Mouse (Mus musculus) midbrain, embryonic 16.5 days (tissue): ENCODE results near the gene Usp53. TPM values are rescaled to one million over a fixed set of nuclear protein-coding genes. Genes with fewer than 3 reads are reported as not detected.

Experiments used
- ATAC-seq: fragments of 200-750 bp; cut with Nextera tagmentation; 2 replicates; pipeline ENCODE4 v1.8.0; 2017; ENCODE audit warnings: moderate TSS enrichment
- H3K27ac ChIP-seq: fragments of 300-500 bp; sonication (generic); 2 replicates; pipeline ENCODE4 v1.5.1; 2014; ENCODE audit warnings: mild to moderate bottlenecking, low read length, mixed read lengths
- H3K27me3 ChIP-seq: fragments of 300-500 bp; sonication (generic); 2 replicates; pipeline ENCODE4 v1.6.1; 2014; ENCODE audit warnings: low read depth, low read length, mixed read lengths; ENCODE audit not compliant: control insufficient read depth, insufficient read depth
- H3K36me3 ChIP-seq: fragments of 300-500 bp; sonication (generic); 2 replicates; pipeline ENCODE4 v1.6.1; 2014; ENCODE audit warnings: mild to moderate bottlenecking, low read length, moderate library complexity, mixed read lengths; ENCODE audit not compliant: control insufficient read depth, insufficient read depth
- H3K4me1 ChIP-seq: fragments of 300-500 bp; sonication (generic); 2 replicates; pipeline ENCODE4 v1.6.1; 2014; ENCODE audit warnings: mild to moderate bottlenecking, low read length, mixed read lengths; ENCODE audit not compliant: control insufficient read depth, insufficient read depth
- H3K4me2 ChIP-seq: fragments of 300-500 bp; sonication (generic); 2 replicates; pipeline ENCODE4 v1.6.1; 2014; ENCODE audit warnings: mild to moderate bottlenecking, low read length, mixed read lengths
- H3K4me3 ChIP-seq: fragments of 300-500 bp; sonication (generic); 2 replicates; pipeline ENCODE4 v1.5.1; 2014; ENCODE audit warnings: low read depth, mild to moderate bottlenecking, low read length, moderate library complexity, mixed read lengths
- H3K9ac ChIP-seq: fragments of 300-500 bp; sonication (generic); 2 replicates; pipeline ENCODE4 v1.6.1; 2014; ENCODE audit warnings: low read depth, low read length, mixed read lengths
- H3K9me3 ChIP-seq: fragments of 300-500 bp; sonication (generic); replicated peaks from 2 replicates; pipeline ENCODE4 v1.6.1; 2014; ENCODE audit warnings: mild to moderate bottlenecking, low read length, mixed read lengths; ENCODE audit not compliant: control insufficient read depth, poor library complexity, severe bottlenecking
- WGBS: fragments of 180-500 bp; shearing (Covaris S2); extraction: QIAGEN DNeasy Blood & Tissue Kit; methylation state at CpG from one replicate; pipeline ENCODE4 v1.1.7; 2014; 5-methylcytosine and 5-hydroxymethylcytosine counted together
- polyA plus RNA-seq: library from polyadenylated mRNA; unstranded; fragments of >200 nt; fragmentation: Nextera tagmentation; extraction: Ambion mirVana; gene quantifications from 2 replicates; pipeline ENCODE4 v1.2.1, GENCODE M21; 2015

The Usp53 gene
- 9.4 and 10.8 TPM in 2 replicates for polyA plus RNA-seq

- H3K4me1 ChIP-seq = peaks cover 12% of the 10 kb centered on the region
- under 1% methylated on average over 83 of the region's 94 CpGs for WGBS
- no peaks in the 10 kb centered on the region for H3K36me3 ChIP-seq
- H3K9ac ChIP-seq = peak within 1 kb of the TSS; percentile 87
- peak within 1 kb of the TSS; percentile 86 for H3K4me2 ChIP-seq
- ATAC-seq = peak; percentile 98
- peak within 1 kb of the TSS; percentile 91 for H3K4me3 ChIP-seq
- no peaks in the 10 kb centered on the region for H3K9me3 ChIP-seq
- no peaks in the 10 kb centered on the region for H3K27me3 ChIP-seq
- peak within 1 kb of the TSS; percentile 94 for H3K27ac ChIP-seq
Measured at GRCm38 (mm10) chr3:122984249-122985182, at the start of gene Usp53. Usp53 (minus strand) TSS chr3:122984510.

GRCm38 (mm10) chr3:123033804-123034203, 49.5 kb upstream of the Usp53 start:
- no peak overlapping the region for H3K27ac ChIP-seq
- H3K4me3 ChIP-seq = no peak overlapping the region
- ATAC-seq = no peak
- no peaks in the 10 kb centered on the region for H3K4me1 ChIP-seq
- H3K9ac ChIP-seq = no peak overlapping the region
- 65% methylated on average over 8 of the region's 8 CpGs for WGBS
- no peaks in the 10 kb centered on the region for H3K9me3 ChIP-seq
- H3K27me3 ChIP-seq = no peaks in the 10 kb centered on the region
- H3K36me3 ChIP-seq = no peaks in the 10 kb centered on the region
- H3K4me2 ChIP-seq = no peak overlapping the region

GRCm38 (mm10) chr3:123025634-123026033, 41.3 kb upstream of the Usp53 start:
- Histone ChIP-seq H3K9ac (no peak overlapping the region), H3K36me3 (no peaks in the 10 kb centered on the region), H3K27ac (no peak overlapping the region), H3K27me3 (no peaks in the 10 kb centered on the region), H3K4me2 (no peak overlapping the region), H3K4me3 (no peak overlapping the region), H3K4me1 (no peaks in the 10 kb centered on the region), H3K9me3 (no peaks in the 10 kb centered on the region)
- 55% methylated on average over 3 of the region's 3 CpGs for WGBS
- no peak for ATAC-seq

GRCm38 (mm10) chr3:123024496-123025234, 40.4 kb upstream of the Usp53 start:
- Histone ChIP-seq H3K4me2 (no peak overlapping the region), H3K4me3 (no peak overlapping the region), H3K27ac (no peak overlapping the region), H3K36me3 (no peaks in the 10 kb centered on the region), H3K4me1 (no peaks in the 10 kb centered on the region), H3K9ac (no peak overlapping the region), H3K9me3 (no peaks in the 10 kb centered on the region), H3K27me3 (no peaks in the 10 kb centered on the region)
- 84% methylated on average over 9 of the region's 9 CpGs for WGBS
- no peak for ATAC-seq

DNA sequence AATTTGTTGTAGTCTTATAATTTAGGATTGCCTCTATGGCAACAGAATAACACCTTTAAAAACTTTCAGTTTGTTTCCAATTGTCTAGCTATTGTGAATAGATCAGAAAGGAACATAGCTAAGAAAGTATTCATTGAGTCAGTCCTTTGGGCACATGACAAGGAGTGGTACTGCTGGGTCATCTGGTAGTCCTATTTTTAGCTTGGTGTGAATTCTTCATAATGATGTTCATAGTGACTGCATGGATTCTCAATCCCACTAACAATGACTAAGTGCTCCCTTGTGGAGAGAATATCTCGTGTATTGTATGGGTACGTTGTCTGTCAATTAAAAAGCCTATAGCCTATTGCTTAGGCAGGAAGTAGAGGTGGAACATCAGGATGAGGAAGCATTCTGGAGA, 34.5 kb upstream of the Usp53 start:
- Histone ChIP-seq H3K9ac (no peak overlapping the region), H3K4me2 (no peak overlapping the region), H3K4me3 (no peak overlapping the region), H3K36me3 (no peaks in the 10 kb centered on the region), H3K27ac (no peak overlapping the region), H3K9me3 (no peaks in the 10 kb centered on the region), H3K27me3 (no peaks in the 10 kb centered on the region), H3K4me1 (no peaks in the 10 kb centered on the region)
- no peak for ATAC-seq
- 87% methylated on average over 2 of the region's 2 CpGs for WGBS

DNA sequence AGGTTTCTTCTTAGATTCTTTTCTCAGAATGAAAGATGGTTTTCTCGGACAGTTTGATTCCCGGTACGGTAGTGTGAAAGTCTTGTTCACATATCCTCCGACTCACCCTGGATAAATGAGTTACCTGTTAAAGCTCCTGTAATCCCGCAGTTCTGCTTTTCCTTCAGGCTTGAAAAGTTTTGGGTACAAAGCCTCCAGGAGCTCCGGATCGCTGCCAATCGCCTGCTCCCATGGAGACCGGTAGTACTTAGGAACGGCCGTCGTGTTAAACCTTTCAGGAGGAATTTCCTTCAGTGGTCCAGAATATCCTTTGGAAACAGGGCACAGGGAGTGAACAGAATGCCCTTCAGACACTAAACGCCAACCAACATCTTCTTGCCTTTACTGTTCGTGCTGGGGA, 29.2 kb upstream of the Usp53 start:
- H3K4me1 ChIP-seq = no peaks in the 10 kb centered on the region
- no peak overlapping the region for H3K4me2 ChIP-seq
- H3K27ac ChIP-seq = no peak overlapping the region
- no peak overlapping the region for H3K4me3 ChIP-seq
- no peaks in the 10 kb centered on the region for H3K27me3 ChIP-seq
- ATAC-seq = no peak
- no peaks in the 10 kb centered on the region for H3K9me3 ChIP-seq
- WGBS = 85% methylated on average over 14 of the region's 14 CpGs
- no peaks in the 10 kb centered on the region for H3K36me3 ChIP-seq
- no peak overlapping the region for H3K9ac ChIP-seq

- Histone ChIP-seq H3K4me1 (no peaks in the 10 kb centered on the region), H3K4me3 (no peak overlapping the region), H3K36me3 (no peaks in the 10 kb centered on the region), H3K9me3 (no peaks in the 10 kb centered on the region), H3K4me2 (no peak overlapping the region), H3K9ac (no peak overlapping the region), H3K27ac (no peak overlapping the region), H3K27me3 (no peaks in the 10 kb centered on the region)
- WGBS = 49% methylated on average over 6 of the region's 6 CpGs
- ATAC-seq = no peak
Measured at GRCm38 (mm10) chr3:123009417-123009816, 25.1 kb upstream of the Usp53 start.

- Histone ChIP-seq H3K4me1 (no peaks in the 10 kb centered on the region), H3K36me3 (no peaks in the 10 kb centered on the region), H3K4me3 (no peak overlapping the region), H3K9me3 (no peaks in the 10 kb centered on the region), H3K9ac (no peak overlapping the region), H3K27ac (no peak overlapping the region), H3K27me3 (no peaks in the 10 kb centered on the region), H3K4me2 (no peak overlapping the region)
- no peak for ATAC-seq
- WGBS = 85% methylated on average over 10 of the region's 10 CpGs
Measured at GRCm38 (mm10) chr3:123007386-123007785, 23.1 kb upstream of the Usp53 start.

GRCm38 (mm10) chr3:123001053-123001452, 16.7 kb upstream of the Usp53 start:
- no peak overlapping the region for H3K9ac ChIP-seq
- no peaks in the 10 kb centered on the region for H3K4me1 ChIP-seq
- H3K4me3 ChIP-seq = no peak overlapping the region
- no peak overlapping the region for H3K27ac ChIP-seq
- H3K9me3 ChIP-seq = no peaks in the 10 kb centered on the region
- ATAC-seq = no peak
- no peaks in the 10 kb centered on the region for H3K27me3 ChIP-seq
- no peaks in the 10 kb centered on the region for H3K36me3 ChIP-seq
- H3K4me2 ChIP-seq = no peak overlapping the region
- 46% methylated on average over 3 of the region's 3 CpGs for WGBS
